1 mouse cellular context compared by ENCODE assay signal in the genomic region with DNA sequence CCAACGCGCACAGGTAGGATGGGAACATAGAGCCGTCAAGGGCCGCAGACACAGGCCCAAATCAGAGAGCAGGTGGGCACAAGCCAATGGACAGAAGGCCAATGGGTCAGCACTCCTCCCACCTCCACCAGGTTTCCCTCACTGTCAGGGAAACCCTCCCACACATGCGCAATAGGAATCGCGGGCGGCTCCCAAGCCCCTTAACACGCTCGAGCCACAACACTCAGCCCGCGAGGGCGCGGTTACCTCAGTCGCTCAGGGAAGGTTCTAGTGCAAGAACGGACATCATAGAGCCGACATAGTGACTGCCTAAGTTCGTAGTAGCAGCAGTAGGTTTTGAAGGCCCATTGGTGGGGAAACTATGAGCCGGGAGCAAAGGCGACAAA.
A peak's percentile ranks its signal among the peaks of the same experiment; 100 is the strongest.
TF ChIP-seq lines count a peak whose summit lies in the region.

No protein-coding gene starts in this region.

TF ChIP-seq in MEL, 35 proteins besides CTCF, POLR2A, EP300 and RAD21 (continued from another document):
- TF ChIP-seq ETS1 (IDR thresholded peaks at IDR 0.05; ENCODE audit: low read depth, low read length) (no peak), BHLHE40 (IDR thresholded peaks at IDR 0.05; ENCODE audit: borderline replicate concordance, low read depth, low read length) (no peak), NRF1 (IDR thresholded peaks at IDR 0.05; ENCODE audit: insufficient read depth, low read depth, low read length, poor library complexity, severe bottlenecking) (peak; percentile 67), E2F4 (IDR thresholded peaks at IDR 0.05; ENCODE audit: borderline replicate concordance, low read depth, low read length) (no peak)
